Mouse (Mus musculus) hindbrain, postnatal 0 days (tissue): ENCODE data around the gene Zmpste24. TPM values are rescaled to one million over a fixed set of nuclear protein-coding genes. Genes with fewer than 3 reads are reported as not detected.
A peak's percentile ranks its signal among the peaks of the same experiment; 100 is the strongest.
"Not testable (repeated sequence)": the region's sequence is repeated elsewhere in the genome, so short reads cannot be mapped to it uniquely, and the experiment has no call there.

ENCODE experiments used
- ATAC-seq: fragments of 200-750 bp; cut with Nextera tagmentation; 2 replicates; pipeline ENCODE4 v1.8.0; 2017; ENCODE audit warnings: mild to moderate bottlenecking, moderate TSS enrichment, moderate library complexity
- DNase-seq: peaks from one replicate; pipeline ENCODE4 v3.0.0-alpha.2; 2015; ENCODE audit warnings: low spot score
- H3K27ac ChIP-seq: fragments of 300-500 bp; sonication (generic); 2 replicates; pipeline ENCODE4 v1.5.1; 2014; ENCODE audit warnings: mild to moderate bottlenecking
- H3K27me3 ChIP-seq: fragments of 300-500 bp; sonication (generic); 2 replicates; pipeline ENCODE4 v1.6.1; 2014; ENCODE audit warnings: low read length, mixed read lengths; ENCODE audit not compliant: insufficient read depth
- H3K36me3 ChIP-seq: fragments of 300-500 bp; sonication (generic); 2 replicates; pipeline ENCODE4 v1.6.1; 2014; ENCODE audit warnings: low read length, mixed read lengths; ENCODE audit not compliant: insufficient read depth
- H3K4me1 ChIP-seq: fragments of 300-500 bp; sonication (generic); 2 replicates; pipeline ENCODE4 v1.6.1; 2014; ENCODE audit warnings: antibody characterized with exemption, low read length, mixed read lengths; ENCODE audit not compliant: insufficient read depth
- H3K4me2 ChIP-seq: fragments of 300-500 bp; sonication (generic); 2 replicates; pipeline ENCODE4 v1.6.1; 2014; ENCODE audit warnings: low read depth, mild to moderate bottlenecking, low read length, moderate library complexity, mixed read lengths
- H3K4me3 ChIP-seq: fragments of 300-500 bp; sonication (generic); 2 replicates; pipeline ENCODE4 v1.5.1; 2014; ENCODE audit warnings: low read length
- H3K9ac ChIP-seq: fragments of 300-500 bp; sonication (generic); replicated peaks from 2 replicates; pipeline ENCODE4 v1.6.1; 2014; ENCODE audit warnings: mild to moderate bottlenecking, low read length, moderate library complexity, mixed read lengths
- H3K9me3 ChIP-seq: fragments of 300-500 bp; sonication (generic); 2 replicates; pipeline ENCODE4 v1.6.1; 2016; ENCODE audit warnings: low read length, mixed read lengths
- CTCF ChIP-seq: IDR thresholded peaks from 2 replicates; pipeline ENCODE4 v1.5.1; 2016; ENCODE audit warnings: antibody characterized with exemption, control low read depth, low read depth
- whole genome bisulfite sequencing: fragments of 180-500 bp; shearing (Covaris S2); extraction: QIAGEN DNeasy Blood & Tissue Kit; methylation state at CpG from one replicate; pipeline ENCODE4 v1.1.7; 2014; 5-methylcytosine and 5-hydroxymethylcytosine counted together
- polyA plus RNA-seq: library from polyadenylated mRNA; unstranded; fragments of >200 nt; fragmentation: Nextera tagmentation; extraction: Ambion mirVana; gene quantifications from 2 replicates; pipeline ENCODE4 v1.2.1, GENCODE M21; 2015
- total RNA-seq: library from RNA; depleted of rRNA; stranded (reverse); fragments of >200 nt; gene quantifications from 2 replicates; pipeline ENCODE4 v1.2.3, GENCODE M21; 2014

Gene Zmpste24
- total and polyA plus RNA-seq, 2 experiments from 2014 or later: 21.3 to 21.7 TPM

DNA sequence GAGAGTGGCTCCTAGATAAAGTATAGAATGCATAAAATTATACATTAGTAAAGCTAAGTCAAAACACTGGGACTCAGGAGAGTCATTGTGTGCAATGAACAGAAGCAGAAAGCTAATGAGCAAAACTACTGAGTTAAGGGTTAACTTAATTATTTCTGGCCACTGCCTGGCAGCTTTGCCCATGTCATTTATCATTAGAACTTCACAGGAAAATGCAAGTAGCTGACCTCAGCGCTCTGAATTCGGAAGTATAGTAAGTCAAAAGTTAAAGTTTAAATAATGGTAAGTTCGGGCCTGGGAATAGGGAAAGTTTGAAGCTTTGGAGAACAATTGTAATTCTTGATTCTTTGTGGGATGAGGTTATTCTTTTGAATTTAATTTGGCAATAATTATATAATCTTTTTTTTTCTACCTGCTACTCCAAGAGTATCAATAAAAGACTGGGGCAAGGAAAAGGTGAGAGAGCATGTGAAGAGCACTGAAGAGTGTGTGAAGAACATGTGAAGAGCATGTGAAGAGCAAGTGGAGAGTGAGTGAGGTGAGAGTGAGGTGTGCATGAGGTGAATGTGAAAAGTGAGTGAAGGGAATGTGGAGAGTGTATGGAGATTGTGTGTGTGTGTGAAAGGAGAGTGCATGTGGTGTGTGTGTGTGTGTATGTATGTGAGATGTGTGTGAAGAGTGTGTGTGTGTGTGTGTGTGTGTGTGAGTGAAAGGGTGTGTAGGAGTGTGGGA is 20.0 kb downstream of the Zmpste24 start:
- 46% methylated on average over 3 of the region's 3 CpGs for WGBS

GRCm38 (mm10) chr4:121074250-121074649 is 23.8 kb downstream of the Zmpste24 start:
- ATAC-seq (no peak), DNase-seq (no peak)
- Histone ChIP-seq H3K9ac (no peak overlapping the region), H3K4me3 (no peak overlapping the region), H3K4me1 (no peaks in the 10 kb centered on the region), H3K9me3 (no peaks in the 10 kb centered on the region), H3K27me3 (no peaks in the 10 kb centered on the region), H3K36me3 (peaks cover 18% of the 10 kb centered on the region), H3K27ac (no peak overlapping the region), H3K4me2 (no peak overlapping the region)
- no peak for TF ChIP-seq CTCF
- 79% methylated on average over 4 of the region's 4 CpGs for WGBS

More for the DNA sequence above, 20.0 kb downstream of the Zmpste24 start:
- Histone ChIP-seq H3K27me3 (no peaks in the 10 kb centered on the region), H3K4me2 (no peak overlapping the region), H3K36me3 (peaks cover 35% of the 10 kb centered on the region), H3K9ac (no peak overlapping the region), H3K27ac (no peak overlapping the region), H3K4me1 (no peaks in the 10 kb centered on the region), H3K9me3 (no peaks in the 10 kb centered on the region), H3K4me3 (no peak overlapping the region)
- ATAC-seq (no peak), DNase-seq (no peak)
- TF ChIP-seq CTCF: no peak

DNA sequence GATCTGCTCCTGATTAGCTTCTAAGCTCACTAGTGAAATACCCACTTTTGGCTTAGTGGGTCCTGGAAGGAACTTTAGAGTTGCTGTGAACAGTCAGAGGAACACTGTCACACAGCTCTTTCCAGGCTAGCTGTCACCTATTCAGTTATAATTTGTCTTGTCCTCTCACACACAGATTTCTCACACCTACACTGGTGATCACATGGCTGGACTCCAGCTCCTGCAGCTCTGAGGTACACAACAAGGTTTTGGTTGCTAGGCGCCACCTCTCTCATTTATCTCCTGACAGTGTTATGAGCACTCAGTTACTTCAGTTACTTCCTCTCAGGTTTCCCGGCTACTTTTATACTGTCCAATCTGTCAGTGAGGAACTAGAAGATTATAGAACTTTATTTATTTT is 32.7 kb downstream of the Zmpste24 start:
- H3K4me3 ChIP-seq: no peak overlapping the region
- H3K36me3 ChIP-seq: peaks cover 12% of the 10 kb centered on the region; the same call in 1 of the 2 replicates
- no peak overlapping the region for H3K9ac ChIP-seq
- H3K4me1 ChIP-seq: no peaks in the 10 kb centered on the region
- no peak overlapping the region for H3K27ac ChIP-seq
- no peaks in the 10 kb centered on the region for H3K27me3 ChIP-seq
- 81% methylated on average over 2 of the region's 2 CpGs for WGBS
- no peak for TF ChIP-seq CTCF
- no peak for ATAC-seq
- no peak overlapping the region for H3K4me2 ChIP-seq
- no peaks in the 10 kb centered on the region for H3K9me3 ChIP-seq
- DNase-seq: no peak

- H3K4me3 ChIP-seq, H3K27me3 ChIP-seq, DNase-seq, ATAC-seq, H3K36me3 ChIP-seq, H3K9ac ChIP-seq, H3K4me1 ChIP-seq, H3K27ac ChIP-seq, H3K4me2 ChIP-seq, H3K9me3 ChIP-seq: not testable (repeated sequence)
- 86% methylated on average over 10 of the region's 10 CpGs for WGBS
Measured at GRCm38 (mm10) chr4:121059218-121059617, 38.8 kb downstream of the Zmpste24 start.

DNA sequence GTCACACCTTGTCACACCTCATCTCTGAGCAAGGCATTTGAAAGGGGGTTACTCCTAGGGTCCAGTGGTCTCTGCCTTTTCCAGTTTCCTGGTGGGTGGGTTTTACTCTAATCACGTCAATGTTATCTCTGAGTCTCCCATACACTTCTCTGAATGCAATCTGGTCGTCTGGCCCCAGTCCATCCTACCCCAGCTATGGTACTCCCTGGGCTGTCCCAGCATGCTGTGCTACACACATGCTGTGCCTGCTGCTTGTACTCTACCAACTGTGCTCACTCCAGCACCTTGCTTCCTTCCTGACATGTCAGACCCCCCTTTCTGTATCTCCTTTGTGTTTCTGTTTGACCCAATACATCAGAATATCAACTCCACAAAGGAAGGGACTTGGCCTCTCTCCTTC is 41.0 kb downstream of the Zmpste24 start:
- no peaks in the 10 kb centered on the region for H3K27me3 ChIP-seq
- H3K4me2 ChIP-seq: no peak overlapping the region
- no peak for ATAC-seq
- TF ChIP-seq CTCF: no peak
- H3K4me3 ChIP-seq: no peak overlapping the region
- no peaks in the 10 kb centered on the region for H3K9me3 ChIP-seq
- 51% methylated on average over 2 of the region's 2 CpGs for WGBS
- no peaks in the 10 kb centered on the region for H3K4me1 ChIP-seq
- no peak overlapping the region for H3K9ac ChIP-seq
- H3K27ac ChIP-seq: no peak overlapping the region
- H3K36me3 ChIP-seq: peaks cover 7% of the 10 kb centered on the region; the same call in 1 of the 2 replicates
- DNase-seq: no peak

DNA sequence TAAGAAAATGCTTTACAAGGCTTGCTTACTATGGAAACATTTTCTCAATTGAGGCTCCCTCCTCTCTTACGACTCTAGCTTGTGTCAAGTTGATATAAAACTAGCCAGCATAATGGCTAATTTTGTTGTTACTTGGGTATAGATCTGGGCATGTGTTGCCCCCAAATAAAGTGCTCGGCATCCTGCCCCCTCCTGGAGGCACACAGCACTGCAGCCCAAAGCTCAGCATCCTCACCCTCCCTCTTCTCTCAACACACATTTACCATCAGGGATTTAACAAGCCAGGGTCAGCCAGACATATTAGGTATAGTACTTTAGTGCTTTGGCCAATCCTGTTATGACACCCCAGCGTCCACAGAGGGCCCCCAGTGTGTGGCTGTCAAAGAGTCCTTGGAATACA is 41.7 kb downstream of the Zmpste24 start:
- no peaks in the 10 kb centered on the region for H3K27me3 ChIP-seq
- no peaks in the 10 kb centered on the region for H3K9me3 ChIP-seq
- ATAC-seq: no peak
- H3K9ac ChIP-seq: no peak overlapping the region
- 47% methylated on average over 3 of the region's 3 CpGs for WGBS
- H3K27ac ChIP-seq: no peak overlapping the region
- H3K36me3 ChIP-seq: peaks cover 7% of the 10 kb centered on the region; the same call in 1 of the 2 replicates
- no peak overlapping the region for H3K4me3 ChIP-seq
- peak; percentile 65 for TF ChIP-seq CTCF
- H3K4me1 ChIP-seq: no peaks in the 10 kb centered on the region
- DNase-seq: no peak
- no peak overlapping the region for H3K4me2 ChIP-seq
